Mouse (Mus musculus) erythroid progenitor cell, adult 5-6 weeks (primary cell): ENCODE results near the gene Trcg1. TPM values are rescaled to one million over a fixed set of nuclear protein-coding genes. Genes with fewer than 3 reads are reported as not detected.

Experiments used
- ATAC-seq: replicated peaks from 2 replicates; pipeline ENCODE4 v1.8.0; 2016; ENCODE audit warnings: moderate number of reproducible peaks, mild to moderate bottlenecking, moderate TSS enrichment, inconsistent platforms; ENCODE audit not compliant: poor library complexity, low FRiP score, severe bottlenecking
- total RNA-seq, 2 experiments: library from RNA; stranded (forward) in 1 of 2; stranded (reverse) in 1 of 2; fragments of 150-400 nt in 1 of 2; fragments of 186-747, 209-891 nt in 1 of 2; gene quantifications; 2 replicates each; pipeline versions ENCODE4 v1.2.3 to v1.2.4; 2015 to 2017; ENCODE audit warnings: low replicate concordance in 2 of 2

Trcg1 gene
- total RNA-seq, 2 experiments from 2014 or later: not detected

DNA sequence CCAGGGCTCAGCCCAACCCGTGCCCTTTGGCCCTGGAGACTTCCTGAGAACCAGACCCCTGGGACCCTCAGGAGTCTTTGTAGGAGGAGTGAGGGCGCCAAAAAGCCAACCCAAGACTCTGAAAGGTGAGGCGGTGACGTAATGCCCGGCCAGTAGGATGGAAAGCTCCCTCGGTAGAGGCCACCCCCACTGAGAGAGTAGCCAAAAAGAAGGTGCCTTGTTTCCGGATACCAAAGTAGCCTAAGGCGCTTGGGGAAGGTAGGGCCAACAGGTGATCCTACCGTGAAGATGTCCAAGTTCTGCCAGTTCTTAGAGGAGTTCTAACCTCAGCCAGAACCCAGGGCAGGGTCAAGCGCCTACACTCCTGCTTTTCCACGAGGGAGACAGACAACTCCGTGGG is 24.6 kb downstream of the Trcg1 start:
- peak; percentile 55 for ATAC-seq

DNA sequence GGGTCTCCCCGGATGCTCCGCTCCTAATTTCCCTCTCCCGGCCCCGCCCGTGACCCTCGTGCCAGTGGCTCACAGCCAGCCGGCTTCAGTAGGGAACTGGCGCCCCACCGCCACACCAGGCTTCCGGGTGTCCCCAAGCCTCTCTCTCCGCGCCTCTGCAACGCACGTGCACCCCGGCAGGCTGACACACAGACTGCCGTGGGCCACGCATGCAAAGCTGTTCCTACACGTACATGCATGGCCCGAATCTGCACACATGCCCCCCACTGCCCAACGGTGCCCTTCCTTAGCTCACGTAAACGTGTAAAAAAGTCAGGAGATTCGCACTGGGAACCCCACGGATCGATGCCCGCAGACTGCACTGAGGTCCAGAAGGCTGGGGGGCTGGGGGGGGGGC is 25.2 kb downstream of the Trcg1 start:
- ATAC-seq: peak; percentile 22

DNA sequence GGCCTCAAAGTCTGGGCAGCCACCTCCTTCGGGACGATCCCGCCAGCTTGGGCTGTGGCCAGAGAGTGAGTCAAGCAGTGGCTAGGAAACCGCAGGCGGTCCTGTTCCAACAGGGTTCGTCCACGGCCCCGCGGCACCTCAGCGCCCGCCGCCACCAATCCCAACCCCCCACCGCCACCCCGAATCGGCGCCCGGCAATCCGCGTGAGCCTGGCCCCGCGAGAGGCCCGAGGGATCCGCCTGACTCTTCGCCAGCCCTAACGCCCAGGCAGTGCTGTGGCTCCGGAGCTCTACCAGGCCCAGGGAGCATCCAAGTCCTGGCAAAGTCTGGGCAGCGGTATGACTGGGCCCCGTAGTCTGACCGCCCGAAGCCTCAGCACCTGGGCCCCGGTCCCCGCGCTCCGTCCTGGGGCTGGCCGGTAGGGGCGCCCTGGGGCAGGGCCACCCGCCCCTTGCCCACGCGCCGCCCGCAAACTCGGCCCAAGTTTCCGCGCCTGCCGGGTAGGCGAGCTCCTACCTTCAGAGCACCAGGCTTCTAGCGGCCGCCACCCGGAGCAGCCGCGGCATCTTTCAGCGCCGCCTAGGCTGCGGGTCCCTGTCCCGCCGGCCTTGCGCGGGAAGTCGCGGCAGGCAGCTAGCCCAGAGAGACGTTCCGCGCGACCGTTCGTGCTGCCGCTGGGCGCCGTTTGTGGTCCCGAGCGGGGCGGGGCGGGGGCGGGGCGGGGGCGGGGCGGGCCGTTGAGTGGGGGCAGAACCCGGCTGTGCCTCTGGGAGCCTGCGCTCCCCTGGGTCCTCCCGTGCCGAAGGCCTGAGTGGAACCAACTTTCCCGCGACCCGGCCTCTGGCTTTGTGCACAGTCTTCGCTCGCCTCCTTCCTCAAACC is 25.8 kb downstream of the Trcg1 start, which contains the start of gene 1700017B05Rik:
TSS of gene 1700017B05Rik (minus strand) at position 700 of the 882 bp plus-strand sequence.
- peak; percentile 57 for ATAC-seq

DNA sequence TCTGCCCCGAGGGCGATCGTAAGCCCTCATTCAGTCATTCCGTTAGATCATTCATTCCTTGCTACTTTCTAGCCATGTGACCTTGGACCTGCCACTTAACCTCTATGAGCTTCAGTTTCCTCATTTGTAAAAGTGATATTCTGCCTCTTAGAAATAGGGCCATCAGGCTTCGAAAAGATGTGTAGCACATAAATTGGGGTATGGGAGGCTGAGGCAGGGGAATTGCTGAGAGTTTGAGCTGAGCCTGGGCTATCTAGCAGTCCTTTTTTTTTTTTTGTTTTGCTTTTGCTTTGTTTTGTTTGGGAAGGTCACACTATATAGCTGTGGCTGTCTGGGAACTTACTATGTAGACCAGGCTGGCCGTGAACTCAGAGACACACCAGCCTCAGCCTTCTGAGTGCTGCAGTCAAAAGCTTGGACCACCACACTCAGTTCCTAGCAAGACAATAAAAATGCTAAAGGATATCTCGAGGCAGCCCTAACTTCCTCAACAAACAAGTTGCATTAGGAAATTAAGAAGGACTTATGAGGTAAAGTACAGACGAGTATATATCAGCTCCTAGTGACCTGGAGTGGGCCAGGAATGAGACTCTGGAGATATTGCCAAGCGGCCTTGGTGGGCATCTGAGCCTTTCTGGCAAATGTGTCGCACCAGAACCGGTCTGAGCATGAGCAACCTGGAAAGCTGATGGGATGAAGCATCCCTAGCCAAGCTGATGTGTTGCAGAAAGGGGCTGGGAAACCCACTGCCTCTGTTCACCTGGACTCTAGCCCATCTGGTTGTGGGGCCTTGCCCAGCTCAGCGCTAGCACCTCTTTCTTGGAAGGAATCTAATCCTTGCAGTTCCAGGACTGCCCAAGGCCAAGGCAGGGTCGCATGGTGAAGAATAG is 26.7 kb downstream of the Trcg1 start:
- no peak for ATAC-seq

DNA sequence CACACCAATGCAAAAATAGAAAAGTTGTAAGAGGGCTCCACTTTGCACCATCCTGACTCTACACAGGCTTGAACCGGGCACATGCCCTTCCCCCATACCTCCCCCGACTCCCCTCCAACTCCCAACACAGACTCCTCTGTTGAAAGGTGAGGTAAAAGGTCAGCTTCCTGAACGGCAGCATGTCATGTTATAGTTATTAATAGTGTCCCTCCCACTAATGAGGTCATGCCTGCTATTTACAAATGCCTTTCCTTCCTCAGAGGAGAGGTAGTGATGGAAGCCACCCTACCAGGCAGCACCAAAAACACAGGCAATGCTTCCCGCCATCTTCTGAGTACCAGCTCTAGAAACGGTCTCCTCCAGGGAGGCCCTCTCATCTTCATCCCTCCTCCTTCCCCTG is 28.8 kb downstream of the Trcg1 start:
- ATAC-seq: no peak

DNA sequence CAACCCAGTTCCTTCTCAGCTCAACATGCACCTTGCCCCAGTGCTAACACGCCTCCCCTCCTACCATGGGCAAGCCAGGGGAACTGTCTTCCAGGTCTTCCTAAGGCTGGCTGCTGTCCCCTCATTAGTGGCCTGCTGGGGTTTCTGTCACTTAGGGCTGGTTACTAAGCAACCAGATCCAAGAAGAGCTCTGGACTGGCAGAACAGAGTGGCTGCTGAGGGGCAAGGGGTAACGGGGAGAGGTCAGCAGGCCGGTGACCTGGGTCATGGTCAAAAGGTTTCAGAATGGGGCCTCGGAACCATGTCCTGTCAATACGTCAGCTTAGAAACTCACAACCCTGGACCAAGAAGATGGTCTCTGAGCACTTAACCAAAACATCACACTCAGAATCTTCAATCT is 31.1 kb downstream of the Trcg1 start:
- ATAC-seq: no peak

DNA sequence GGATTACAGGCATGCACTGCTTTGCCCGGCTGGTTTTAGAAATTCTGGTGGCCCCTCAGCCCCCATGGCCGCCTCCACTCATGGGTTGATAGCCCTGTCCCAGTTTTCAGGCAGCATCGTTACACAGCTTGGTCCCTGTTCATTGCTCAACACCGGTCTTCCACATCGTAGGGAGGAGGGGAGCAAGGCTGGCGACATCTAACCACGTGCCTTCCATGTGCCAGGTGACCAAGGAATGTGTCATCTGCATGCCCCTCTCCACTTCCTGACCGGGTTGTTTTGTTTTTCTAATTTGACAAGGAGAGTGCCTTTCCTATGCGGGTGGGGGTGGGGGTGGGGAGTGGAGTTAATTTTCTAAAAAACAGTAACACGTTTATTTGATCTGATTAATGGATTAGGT is 31.7 kb downstream of the Trcg1 start:
- ATAC-seq: no peak

DNA sequence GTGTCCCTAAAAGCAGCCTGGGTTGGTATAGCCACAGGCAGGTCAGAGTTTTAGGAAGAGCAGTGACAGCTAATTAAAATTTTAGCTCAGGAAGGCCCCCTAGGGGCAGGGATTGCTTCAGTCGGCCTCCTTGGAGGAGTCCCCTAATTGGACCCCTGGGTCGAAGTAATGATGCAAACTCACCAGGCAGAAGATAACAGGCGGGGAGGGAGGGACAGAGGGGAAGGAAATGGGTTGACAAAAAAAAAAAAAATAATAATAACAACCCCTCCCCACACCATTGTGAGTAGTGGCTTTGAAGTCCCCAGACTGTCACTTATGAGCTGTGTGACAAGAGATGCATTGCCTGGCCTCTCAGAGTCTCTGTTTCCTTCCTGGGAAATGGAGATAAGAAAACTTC is 32.2 kb downstream of the Trcg1 start:
- no peak for ATAC-seq

DNA sequence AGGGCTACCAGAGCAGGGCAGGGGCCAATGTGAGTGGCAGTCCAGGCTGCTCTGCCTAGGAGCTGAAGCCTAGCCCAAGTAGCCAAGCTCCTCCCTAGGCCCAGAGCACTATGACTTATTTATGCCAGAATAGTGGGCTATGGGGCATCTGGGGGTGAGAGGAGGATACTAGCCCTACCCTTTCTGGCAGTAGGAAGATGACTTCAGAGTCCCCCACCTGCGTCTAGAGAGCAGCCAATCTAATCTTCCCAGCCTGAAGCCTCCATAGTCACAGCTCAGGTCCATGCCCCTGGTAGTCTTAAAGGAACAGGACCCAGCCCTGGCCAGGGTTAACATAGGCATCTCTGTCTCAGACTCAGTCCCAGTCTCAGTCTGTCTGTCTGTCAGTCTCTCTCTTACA is 33.0 kb downstream of the Trcg1 start:
- no peak for ATAC-seq

DNA sequence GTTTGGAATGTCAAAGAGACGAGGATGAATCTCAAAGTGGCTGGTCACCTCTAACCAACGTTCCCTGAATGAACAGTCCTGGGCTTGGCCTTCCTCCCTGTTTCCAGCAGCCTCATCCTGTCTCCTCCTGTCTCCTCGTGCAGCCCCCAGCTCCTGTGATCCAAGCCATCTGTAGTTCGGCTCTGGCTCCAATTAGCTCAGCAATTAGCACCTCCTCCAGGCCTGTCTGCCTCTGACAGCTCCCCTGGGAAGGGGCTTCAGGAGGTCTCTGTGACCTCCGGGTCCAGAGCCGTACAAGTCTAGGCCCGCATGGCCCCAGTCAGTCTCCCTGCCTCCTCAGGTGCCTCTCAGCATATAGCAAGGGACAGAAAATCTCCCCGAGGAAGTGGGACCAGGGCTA is 34.0 kb downstream of the Trcg1 start:
- ATAC-seq: no peak

DNA sequence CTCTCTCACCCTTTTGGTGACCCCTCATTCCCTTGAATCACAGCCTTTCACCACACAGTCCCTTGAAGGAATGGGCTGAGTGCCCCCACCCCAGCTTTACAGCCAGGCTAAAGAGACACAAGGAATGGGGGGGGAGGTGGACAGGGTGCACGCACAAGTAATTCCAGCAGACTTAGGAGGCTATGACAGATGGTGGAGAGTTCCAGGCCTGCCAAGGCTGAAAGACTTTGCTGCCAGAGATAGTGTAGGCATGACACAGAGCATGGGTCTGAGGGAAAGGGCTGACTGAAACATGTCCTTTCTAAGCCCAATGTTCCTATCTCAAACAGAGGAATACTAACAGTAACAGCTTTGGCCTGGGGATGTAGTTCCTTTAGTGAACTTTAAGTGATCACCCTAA is 34.7 kb downstream of the Trcg1 start:
- ATAC-seq: no peak

DNA sequence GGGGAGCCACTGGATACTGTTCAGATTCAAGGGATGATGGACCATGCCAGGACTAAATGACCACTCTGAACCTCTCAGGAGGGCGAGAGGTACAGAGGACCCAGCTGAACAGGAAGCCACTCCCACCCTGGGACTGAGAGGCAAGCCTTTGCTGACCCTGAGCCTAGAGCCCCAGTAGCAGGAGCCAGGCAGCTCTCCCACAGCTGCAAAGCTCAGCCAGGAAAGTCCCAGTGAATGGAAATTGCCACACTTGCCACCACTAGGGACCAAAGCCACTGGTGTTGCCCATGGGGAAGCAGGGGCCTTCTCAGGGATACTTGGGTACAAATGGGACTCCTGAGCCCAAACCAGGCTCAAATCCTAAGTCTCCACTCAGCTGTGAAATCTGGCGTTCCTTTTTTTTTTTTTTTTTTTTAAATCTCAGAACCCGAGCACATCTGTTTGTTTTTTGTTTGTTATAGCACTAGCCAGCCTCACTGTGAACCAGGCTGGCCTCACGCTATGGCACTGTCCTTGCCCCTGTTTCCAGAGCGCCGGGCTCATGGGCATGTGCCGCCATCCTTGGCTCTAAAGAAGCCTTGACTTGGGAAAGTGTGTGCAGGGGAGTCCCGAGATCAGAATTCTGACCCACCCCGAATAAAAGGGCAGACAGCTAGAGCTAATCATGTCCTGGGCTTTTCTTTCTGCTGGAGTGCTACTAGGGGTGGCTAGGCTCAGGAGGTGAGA is 35.6 kb downstream of the Trcg1 start:
- ATAC-seq: no peak

DNA sequence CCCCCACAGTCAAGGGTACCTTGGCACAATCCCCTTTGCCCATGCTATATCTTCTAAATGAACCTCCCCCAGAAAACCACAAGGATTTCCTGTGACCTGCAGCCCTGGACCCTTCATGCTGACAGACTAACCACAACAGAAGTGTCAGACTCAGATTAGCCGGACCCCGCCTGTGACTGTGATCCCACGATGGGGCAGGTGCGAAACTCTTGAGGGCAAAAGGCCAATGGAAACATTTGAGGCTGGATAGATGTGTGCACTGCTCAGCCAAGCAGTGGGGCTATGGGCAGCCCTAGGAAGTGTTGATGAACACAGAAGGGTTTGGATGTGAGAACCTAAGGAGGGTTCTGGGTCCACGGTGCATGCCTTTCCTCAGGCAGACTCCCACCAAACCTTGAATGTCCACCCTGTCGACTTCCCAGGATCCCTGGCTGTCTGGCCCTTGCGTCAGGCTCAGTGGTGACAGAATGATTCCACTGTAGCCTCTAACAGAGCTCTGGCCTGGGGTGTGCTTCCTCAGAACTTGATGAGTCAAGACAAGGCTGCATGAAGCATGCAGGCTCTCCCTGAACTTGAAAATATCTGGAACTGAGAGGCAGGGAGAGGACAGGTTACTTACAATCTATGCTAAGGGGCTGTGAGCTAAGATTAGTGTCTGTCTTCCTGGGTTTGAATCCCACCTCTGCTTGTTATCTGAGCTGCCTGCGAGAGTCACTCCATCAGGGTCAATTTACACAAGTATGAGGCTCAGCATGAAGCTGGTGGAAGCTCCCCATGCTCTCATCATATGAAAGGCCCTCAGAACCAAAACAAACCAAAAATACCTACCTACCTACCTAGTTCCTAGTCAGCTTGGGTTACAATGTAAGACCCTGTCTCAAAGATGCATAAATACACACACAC is 36.8 kb downstream of the Trcg1 start:
- no peak for ATAC-seq

DNA sequence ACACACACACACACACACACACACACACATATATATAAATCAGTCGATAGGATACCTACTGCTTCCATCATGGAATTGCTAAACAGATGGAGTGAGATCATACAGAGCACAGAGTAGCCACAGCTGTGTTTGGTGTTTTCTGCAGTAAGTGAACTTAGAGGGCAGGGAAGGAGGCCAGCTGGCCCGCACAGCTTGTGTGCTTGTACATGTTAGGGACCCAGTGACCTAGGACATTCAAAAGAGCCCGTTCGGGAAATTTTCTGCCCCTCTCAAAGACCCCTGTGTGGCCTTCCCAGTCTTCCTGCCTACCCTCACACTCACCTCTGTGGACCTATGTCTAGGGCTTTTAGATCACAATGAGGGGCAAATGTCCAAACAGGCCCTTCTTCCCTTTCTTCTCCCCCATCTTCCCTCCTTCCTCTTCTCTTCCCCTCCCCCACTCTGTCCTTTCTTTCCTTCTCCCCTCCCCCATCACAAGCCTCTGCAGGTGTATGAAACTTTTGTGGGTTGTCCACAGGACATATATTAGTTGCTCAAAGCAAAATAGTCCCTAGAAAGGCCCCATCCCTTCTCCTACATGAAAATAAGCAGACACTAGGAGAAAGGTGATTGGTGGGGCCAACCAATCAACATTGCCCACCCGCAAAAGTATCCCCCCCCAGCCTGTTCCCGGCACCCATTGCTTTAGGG is 37.6 kb downstream of the Trcg1 start:
- no peak for ATAC-seq

DNA sequence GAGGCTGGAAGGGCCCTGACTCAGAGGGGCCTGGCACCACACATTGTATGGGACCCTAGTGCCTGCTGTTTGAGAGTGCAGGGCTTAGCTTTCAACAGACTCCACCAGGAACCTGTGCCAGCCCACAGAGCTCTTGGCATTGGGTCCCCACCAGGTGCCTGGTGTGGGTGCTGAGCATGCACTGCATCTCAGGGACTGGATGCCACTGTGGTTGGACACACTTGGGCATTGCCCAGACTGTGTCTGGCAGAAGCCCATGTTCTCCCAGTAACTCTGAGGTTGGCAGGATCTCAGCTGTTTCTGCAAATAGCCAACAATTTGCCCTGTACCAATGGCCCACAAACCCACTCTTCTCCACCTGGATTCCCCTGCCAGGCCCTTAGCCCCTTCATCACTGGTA is 40.0 kb downstream of the Trcg1 start:
- ATAC-seq: no peak

DNA sequence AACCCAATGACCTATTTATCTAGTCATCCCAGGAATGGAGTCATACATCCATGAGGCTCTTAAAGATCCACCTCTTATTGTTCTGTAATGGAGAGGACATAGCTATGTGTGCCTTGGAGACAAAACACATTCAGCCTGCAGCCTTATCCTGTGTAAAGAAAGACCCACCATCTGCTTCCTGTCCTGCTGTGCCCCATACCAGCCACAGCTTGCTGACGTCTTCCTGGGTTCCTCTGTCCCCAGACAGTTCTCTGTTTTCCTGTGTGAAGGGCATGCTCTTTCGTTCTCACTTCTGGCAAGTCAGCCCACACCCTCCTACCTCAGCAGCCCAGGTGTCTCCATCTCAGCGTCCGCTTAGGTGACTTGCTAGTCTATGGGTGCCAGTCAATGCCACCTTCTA is 41.9 kb downstream of the Trcg1 start:
- ATAC-seq: no peak

DNA sequence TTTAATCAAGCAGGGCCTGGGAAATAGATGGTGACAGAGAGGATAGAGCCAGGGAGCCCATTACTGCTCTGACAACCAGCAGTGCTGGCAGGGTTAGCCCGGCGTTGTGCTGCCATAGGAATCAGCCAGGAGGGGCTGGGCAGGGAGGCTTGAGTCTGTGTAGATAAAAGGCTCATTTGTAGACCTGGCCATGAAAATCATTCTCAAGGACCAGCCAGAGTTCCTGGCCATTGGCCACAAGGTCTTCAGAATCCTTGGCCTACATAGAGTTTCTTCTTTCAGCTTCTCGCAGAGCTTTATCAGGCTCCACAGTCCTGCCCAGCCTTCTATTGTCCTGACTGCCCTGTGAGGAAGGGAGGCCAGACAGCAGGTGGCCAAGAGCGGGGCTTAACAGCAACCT is 43.1 kb downstream of the Trcg1 start:
- no peak for ATAC-seq

DNA sequence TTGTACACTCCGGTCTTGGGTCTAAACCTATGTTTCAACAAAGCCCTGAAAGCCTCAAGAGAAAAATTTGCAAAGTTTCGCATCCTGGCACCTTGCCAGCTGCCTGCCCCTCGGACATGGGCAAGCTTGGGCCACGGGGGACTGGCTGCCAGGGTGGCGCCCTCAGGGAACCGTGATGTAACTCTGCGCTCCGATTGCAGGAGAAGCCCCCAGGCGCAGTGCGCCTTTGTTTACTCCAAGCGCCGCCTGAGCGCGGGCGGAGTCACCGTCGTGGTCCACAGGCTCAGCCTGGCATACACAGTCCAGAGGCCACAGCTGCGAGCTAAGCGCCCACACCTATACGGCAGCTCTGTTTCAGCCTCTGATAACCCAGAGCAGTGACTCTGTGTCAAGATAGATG is 45.2 kb downstream of the Trcg1 start:
- no peak for ATAC-seq

DNA sequence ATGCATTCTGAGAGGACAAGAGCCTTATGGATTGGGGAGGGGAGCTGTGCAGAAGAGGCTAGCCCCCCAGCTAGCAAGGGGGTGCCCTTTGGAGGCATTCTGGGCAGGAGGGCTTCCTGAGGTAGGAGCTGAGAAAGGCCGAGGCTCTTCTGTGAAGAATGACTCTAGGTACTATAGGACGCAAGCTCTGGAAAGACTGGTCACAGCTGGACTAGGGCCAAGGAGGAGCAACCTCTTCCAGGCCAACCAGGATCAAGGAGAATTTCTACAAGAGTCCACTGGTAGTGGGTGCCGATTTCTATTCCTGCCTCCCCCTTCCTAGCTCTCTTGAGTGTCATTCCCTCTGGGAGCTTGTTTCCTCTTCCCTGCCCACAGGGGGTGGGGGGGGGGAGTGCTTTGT is 46.3 kb downstream of the Trcg1 start:
- no peak for ATAC-seq
